Mouse (Mus musculus) CH12.LX (cell line): ENCODE measurements around the gene Gdf9. TPM values are rescaled to one million over a fixed set of nuclear protein-coding genes. Genes with fewer than 3 reads are reported as not detected.

Experiments
- DNase-seq: peaks from one replicate; pipeline ENCODE4 v3.0.0-alpha.2; 2013; ENCODE audit errors: extremely low read depth
- H3K27ac ChIP-seq: 2 replicates; pipeline ENCODE4 v1.5.1; 2012; ENCODE audit warnings: low read depth, mild to moderate bottlenecking, control low read depth, moderate library complexity; ENCODE audit not compliant: insufficient read depth
- H3K27me3 ChIP-seq: replicated peaks from 2 replicates; pipeline ENCODE3; 2012; ENCODE audit warnings: inconsistent platforms
- H3K36me3 ChIP-seq, 2 experiments: replicated peaks in 1 of 2; 2 replicates each; pipeline versions ENCODE3 to v1.6.1; 2012; ENCODE audit warnings: inconsistent platforms in 1 of 2, low read length in 1 of 2, mild to moderate bottlenecking in 1 of 2, mixed read lengths in 1 of 2, moderate library complexity in 1 of 2; ENCODE audit not compliant: control insufficient read depth in 1 of 2, insufficient read depth in 1 of 2
- H3K4me1 ChIP-seq, 2 experiments: 2 replicates each; pipeline ENCODE4 v1.6.1; 2012; ENCODE audit warnings: inconsistent platforms in 1 of 2, moderate library complexity in 1 of 2; ENCODE audit not compliant: insufficient read depth in 2 of 2, control insufficient read depth in 1 of 2
- H3K4me2 ChIP-seq: 2 replicates; pipeline ENCODE4 v1.6.1; 2012; ENCODE audit warnings: low read depth, mild to moderate bottlenecking, control low read depth; ENCODE audit not compliant: poor library complexity, insufficient read depth, severe bottlenecking
- H3K4me3 ChIP-seq, 3 experiments: fragments of 150-350 bp in 1 of 3; sonication (generic) in 1 of 3; replicated peaks in 1 of 3; 2 replicates each; pipeline versions ENCODE3 to v1.5.1; 2011 to 2012; ENCODE audit warnings: low read depth in 2 of 3, low read length in 2 of 3, mild to moderate bottlenecking in 2 of 3, moderate library complexity in 2 of 3, control low read depth in 1 of 3, improper control_type of control experiment in 1 of 3, inconsistent platforms in 1 of 3, mixed read lengths in 1 of 3; ENCODE audit not compliant: poor library complexity in 1 of 3
- H3K79me2 ChIP-seq: replicated peaks from 2 replicates; pipeline ENCODE4 v1.6.1; 2012; ENCODE audit warnings: mild to moderate bottlenecking, moderate library complexity; ENCODE audit not compliant: control insufficient read depth, poor library complexity, insufficient read depth, severe bottlenecking; ENCODE audit errors: extremely low read depth
- H3K9ac ChIP-seq: 2 replicates; pipeline ENCODE4 v1.6.1; 2012; ENCODE audit warnings: low read depth, mild to moderate bottlenecking, control low read depth, moderate library complexity; ENCODE audit not compliant: insufficient read depth
- H3K9me3 ChIP-seq: replicated peaks from 2 replicates; pipeline ENCODE3; 2012; ENCODE audit warnings: low read length, inconsistent platforms, mixed read lengths
- BHLHE40 ChIP-seq: IDR thresholded peaks from 2 replicates; pipeline ENCODE4 v1.6.1; 2011; ENCODE audit warnings: mild to moderate bottlenecking, low read depth, low read length, improper control_type of control experiment
- CHD2 ChIP-seq: IDR thresholded peaks from 2 replicates; pipeline ENCODE4 v1.6.1; 2011; ENCODE audit warnings: low read length, improper control_type of control experiment
- CTCF ChIP-seq, 2 experiments: IDR thresholded peaks in 1 of 2; conservative IDR thresholded peaks in 1 of 2; 2 replicates each; pipeline ENCODE4 v1.5.1; 2011 to 2012; ENCODE audit warnings: low read depth in 2 of 2, low read length in 2 of 2, improper control_type of control experiment in 1 of 2, inconsistent platforms in 1 of 2, mild to moderate bottlenecking in 1 of 2, moderate library complexity in 1 of 2
- E2F4 ChIP-seq: IDR thresholded peaks from 2 replicates; pipeline ENCODE4 v1.6.1; 2011; ENCODE audit warnings: low read depth, low read length, improper control_type of control experiment; ENCODE audit not compliant: insufficient replicate concordance
- EP300 ChIP-seq: IDR thresholded peaks from 2 replicates; pipeline ENCODE4 v1.6.1; 2011; ENCODE audit warnings: low read length, improper control_type of control experiment
- ETS1 ChIP-seq: conservative IDR thresholded peaks from 2 replicates; pipeline ENCODE4 v1.6.1; 2012; ENCODE audit warnings: low read depth, mild to moderate bottlenecking, inconsistent platforms, low read length, improper control_type of control experiment, moderate library complexity
- GABPA ChIP-seq: IDR thresholded peaks from 2 replicates; pipeline ENCODE4 v1.6.1; 2012; ENCODE audit warnings: low read depth, low read length, improper control_type of control experiment, inconsistent platforms; ENCODE audit not compliant: insufficient replicate concordance
- HCFC1 ChIP-seq: IDR thresholded peaks from 2 replicates; pipeline ENCODE4 v1.6.1; 2012; ENCODE audit warnings: low read depth, mild to moderate bottlenecking, inconsistent platforms, low read length, improper control_type of control experiment
- IRF4 ChIP-seq: IDR thresholded peaks from 2 replicates; pipeline ENCODE4 v1.6.1; 2014; ENCODE audit warnings: low read depth, mild to moderate bottlenecking, inconsistent platforms, low read length, improper control_type of control experiment
- JUN ChIP-seq: IDR thresholded peaks from 2 replicates; pipeline ENCODE4 v1.6.1; 2011; ENCODE audit warnings: low read depth, mild to moderate bottlenecking, low read length, improper control_type of control experiment, moderate library complexity; ENCODE audit not compliant: insufficient read depth
- JUND ChIP-seq: conservative IDR thresholded peaks from 2 replicates; pipeline ENCODE4 v1.6.1; 2011; ENCODE audit warnings: low read depth, low read length, improper control_type of control experiment
- KAT2A ChIP-seq: IDR thresholded peaks from 2 replicates; pipeline ENCODE4 v1.6.1; 2012; ENCODE audit warnings: low read length, improper control_type of control experiment, inconsistent platforms; ENCODE audit not compliant: insufficient replicate concordance
- MXI1 ChIP-seq: IDR thresholded peaks from 2 replicates; pipeline ENCODE4 v1.6.1; 2011; ENCODE audit warnings: mild to moderate bottlenecking, low read depth, low read length, improper control_type of control experiment
- MYC ChIP-seq: IDR thresholded peaks from 2 replicates; pipeline ENCODE4 v1.6.1; 2011; ENCODE audit warnings: low read depth, mild to moderate bottlenecking, improper control_type of control experiment, low read length
- NRF1 ChIP-seq: IDR thresholded peaks from 2 replicates; pipeline ENCODE4 v1.6.1; 2014; ENCODE audit warnings: low read depth, mild to moderate bottlenecking, inconsistent platforms, low read length, improper control_type of control experiment, moderate library complexity
- PAX5 ChIP-seq: IDR thresholded peaks from 2 replicates; pipeline ENCODE4 v1.6.1; 2012; ENCODE audit warnings: low read length, inconsistent platforms, mixed read lengths
- POLR2A ChIP-seq: IDR thresholded peaks from 2 replicates; pipeline ENCODE4 v1.6.1; 2011; ENCODE audit warnings: low read depth, mild to moderate bottlenecking, improper control_type of control experiment, low read length
- RCOR1 ChIP-seq: conservative IDR thresholded peaks from 2 replicates; pipeline ENCODE4 v1.6.1; 2012; ENCODE audit warnings: low read depth, mild to moderate bottlenecking, inconsistent platforms, low read length, improper control_type of control experiment
- SIN3A ChIP-seq: IDR thresholded peaks from 2 replicates; pipeline ENCODE4 v1.6.1; 2012; ENCODE audit warnings: low read length, improper control_type of control experiment, inconsistent platforms
- SMC3 ChIP-seq: IDR thresholded peaks from 2 replicates; pipeline ENCODE4 v1.6.1; 2011; ENCODE audit warnings: low read depth, low read length, improper control_type of control experiment
- TCF12 ChIP-seq: IDR thresholded peaks from 2 replicates; pipeline ENCODE4 v1.6.1; 2014; ENCODE audit warnings: low read depth, mild to moderate bottlenecking, inconsistent platforms, low read length, improper control_type of control experiment
- UBTF ChIP-seq: IDR thresholded peaks from 2 replicates; pipeline ENCODE4 v1.6.1; 2012; ENCODE audit warnings: low read depth, mild to moderate bottlenecking, inconsistent platforms, low read length, improper control_type of control experiment, moderate library complexity
- USF1 ChIP-seq: IDR thresholded peaks from 2 replicates; pipeline ENCODE4 v1.6.1; 2014; ENCODE audit warnings: low read depth, mild to moderate bottlenecking, inconsistent platforms, low read length, improper control_type of control experiment
- USF2 ChIP-seq: conservative IDR thresholded peaks from 2 replicates; pipeline ENCODE4 v1.6.1; 2011; ENCODE audit warnings: low read depth, low read length, improper control_type of control experiment
- ZC3H11A ChIP-seq: IDR thresholded peaks from 2 replicates; pipeline ENCODE4 v1.6.1; 2012; ENCODE audit warnings: low read depth, mild to moderate bottlenecking, inconsistent platforms, low read length, improper control_type of control experiment
- ZKSCAN1 ChIP-seq: IDR thresholded peaks from 2 replicates; pipeline ENCODE4 v1.6.1; 2012; ENCODE audit warnings: low read depth, inconsistent platforms, low read length, improper control_type of control experiment, borderline replicate concordance
- dilution Hi-C: fragments of 300-500 bp; cut with MboI; formaldehyde crosslinking; loops from 2 replicates; pipeline ENCODE4 v1.14.3; 2020; ENCODE audit warnings: low sequenced_read_pairs; ENCODE audit not compliant: extremely low pct_unique_long_range_greater_than_20kb, extremely low pct_ligation_motif_present
- in situ Hi-C: fragments of 300-500 bp; cut with MboI; formaldehyde crosslinking; loops from 3 replicates; pipeline ENCODE4 v1.14.3; 2019; ENCODE audit warnings: low sequenced_read_pairs, low pct_ligation_motif_present, low pct_unique_long_range_greater_than_20kb, mixed read lengths
- polyA plus RNA-seq: library from polyadenylated mRNA; unstranded; fragments of >175 nt; gene quantifications from 2 replicates; pipeline ENCODE4 v1.2.1, GENCODE M21; 2012; ENCODE audit warnings: low read depth; ENCODE audit not compliant: insufficient read length
- total RNA-seq, 2 experiments: library from RNA; depleted of rRNA; stranded (reverse); fragments of 300-350 nt in 1 of 2; fragments of >200 nt in 1 of 2; gene quantifications; 2 replicates each; pipeline ENCODE4 v1.2.3; 2012 to 2014

The Gdf9 gene
- total and polyA plus RNA-seq, 3 experiments, result 0.13 to 0.16 TPM; not detected in 1

DNA sequence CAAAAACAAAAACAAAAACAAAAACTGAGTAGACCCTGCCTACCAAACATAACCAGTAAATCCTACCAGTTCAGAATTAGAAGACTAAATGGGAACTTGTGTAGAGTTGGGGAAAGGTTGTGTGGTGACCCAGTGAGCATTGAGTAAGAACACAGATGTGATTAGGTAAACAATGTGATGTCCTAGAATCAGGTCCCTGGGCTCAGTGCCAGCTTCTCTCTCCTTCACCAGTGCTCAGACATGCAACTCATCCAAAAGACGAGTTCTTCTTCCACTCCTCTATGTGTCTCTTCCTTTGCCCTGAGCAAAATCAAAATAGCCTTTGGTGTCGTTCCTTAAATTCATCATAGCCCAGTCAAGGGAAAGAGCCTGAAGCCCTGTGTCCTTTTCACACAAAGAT is 6.0 kb upstream of the Gdf9 start:
- H3K36me3 ChIP-seq, result peaks cover 20 to 70% of the 10 kb centered on the region in 2 experiments
- no peaks in the 10 kb centered on the region for H3K27me3 ChIP-seq
- TF ChIP-seq SMC3 (no peak), ZC3H11A (no peak), GABPA (no peak), KAT2A (no peak), USF1 (no peak), BHLHE40 (no peak), JUND (no peak), USF2 (no peak), JUN (no peak), NRF1 (no peak), ZKSCAN1 (no peak), SIN3A (no peak), ETS1 (no peak), MXI1 (no peak), CHD2 (no peak), PAX5 (no peak), UBTF (no peak), MYC (no peak), IRF4 (no peak)
- TF ChIP-seq, all 38 proteins: peak for 0
- Histone ChIP-seq H3K4me1 (peaks cover 6 to 14% of the 10 kb centered on the region in 2 experiments), H3K9me3 (no peaks in the 10 kb centered on the region), H3K4me3 (no peak overlapping the region), H3K27ac (no peak overlapping the region), H3K4me2 (no peak overlapping the region), H3K9ac (no peak overlapping the region), H3K79me2 (peaks cover 11% of the 10 kb centered on the region)
- DNase-seq, result no peak
- in situ Hi-C loops (no loop called here), dilution Hi-C loops (no loop called here)

DNA sequence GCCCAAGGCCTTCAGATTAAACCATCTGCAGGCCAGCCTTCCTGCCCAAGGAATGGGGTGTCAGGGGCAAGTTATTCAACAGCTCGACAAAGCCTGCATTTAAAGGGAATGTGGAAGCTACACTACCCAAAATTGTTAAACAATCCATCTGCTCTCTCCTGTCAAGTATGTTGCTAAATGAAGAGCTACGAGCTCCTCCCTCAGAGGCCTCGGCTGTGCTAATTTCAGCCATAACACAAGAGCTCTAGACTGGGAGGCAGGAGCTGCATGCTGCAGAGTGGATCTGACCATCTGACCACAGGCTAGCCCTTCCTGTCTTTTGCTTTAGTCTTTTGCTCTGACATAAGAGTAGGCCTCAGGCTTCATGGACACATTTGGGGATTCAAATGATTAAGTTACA is 5.6 kb upstream of the Gdf9 start:
- dilution Hi-C loops, result no loop called here
- H3K4me3 ChIP-seq, result no peak overlapping the region
- H3K9ac ChIP-seq, result no peak overlapping the region
- peaks cover 15% of the 10 kb centered on the region for H3K79me2 ChIP-seq
- H3K36me3 ChIP-seq, result peaks cover 16 to 66% of the 10 kb centered on the region in 2 experiments
- H3K27me3 ChIP-seq, result no peaks in the 10 kb centered on the region
- H3K9me3 ChIP-seq, result no peaks in the 10 kb centered on the region
- DNase-seq, result no peak
- no peak overlapping the region for H3K4me2 ChIP-seq
- no peak overlapping the region for H3K27ac ChIP-seq
- in situ Hi-C loops, result no loop called here
- peaks cover 6 to 14% of the 10 kb centered on the region in 2 experiments for H3K4me1 ChIP-seq
- TF ChIP-seq CTCF (conservative IDR thresholded peaks at IDR 0.05 in 1 of 2, IDR thresholded peaks at IDR 0.05 in 1 of 2; ENCODE audit: low read depth in 2 of 2, low read length in 2 of 2) (no peak), RCOR1 (no peak), CHD2 (no peak), ZC3H11A (no peak), E2F4 (no peak), POLR2A (no peak), HCFC1 (no peak), TCF12 (no peak), GABPA (no peak), SMC3 (no peak), EP300 (no peak)
